In genomic region chr11:102564952-102565671, GRCm38 (mm10) we compare ENCODE assay signal across 10 mouse cellular contexts. TPM values are rescaled to one million over a fixed set of nuclear protein-coding genes. Genes with fewer than 3 reads are reported as not detected.
DNase-seq lines count a peak whose midpoint lies in the region; ATAC-seq and TF ChIP-seq lines count a peak whose summit lies in the region.
"Not testable (repeated sequence)": the region's sequence is repeated elsewhere in the genome, so short reads cannot be mapped to it uniquely, and the experiment has no call there.
"Had no signal": no experiment of that assay in that cellular context is flagged by ENCODE, and none has a peak within 500 bp of the region (broad histone marks: within the 10 kb centered on the region; RNA-seq: fewer than 3 reads in every experiment).

No protein-coding gene starts in this region.

- not testable (repeated sequence) for H3K9me3 ChIP-seq in erythroblast, embryonic 14.5 days (ENCODE audit: control insufficient read depth, low read length); heart, embryonic 12.5 days (replicated peaks); heart, embryonic 16.5 days (replicated peaks; ENCODE audit: control insufficient read depth, low read length); liver, embryonic 11.5 days (ENCODE audit: control insufficient read depth, low read length); liver, embryonic 15.5 days (replicated peaks); lung, embryonic 14.5 days (ENCODE audit: low read depth, low read length)

- 0 out of 2 replicates have a peak, but pooled peaks have one; percentile 71 for ATAC-seq in heart, embryonic 12.5 days (ENCODE audit: insufficient number of reproducible peaks, low FRiP score)
- not testable (repeated sequence) for ATAC-seq in heart, embryonic 16.5 days (replicated peaks; ENCODE audit: extremely low read depth, insufficient read depth, low FRiP score); lung, embryonic 14.5 days (ENCODE audit: insufficient read depth)
- ATAC-seq in liver, embryonic 11.5 days (replicated peaks; ENCODE audit: low FRiP score): peak; percentile 69; the same call in 1 of the 2 replicates
- peak; percentile 79 for ATAC-seq in liver, embryonic 15.5 days (ENCODE audit: insufficient read depth)

- not testable (repeated sequence) for H3K27me3 ChIP-seq in erythroblast, embryonic 14.5 days (ENCODE audit: control insufficient read depth); heart, embryonic 12.5 days (replicated peaks); heart, embryonic 16.5 days (ENCODE audit: control insufficient read depth, insufficient read depth, low read length); liver, embryonic 11.5 days (replicated peaks; ENCODE audit: control insufficient read depth, insufficient read depth, low read length); liver, embryonic 15.5 days; lung, embryonic 14.5 days (ENCODE audit: insufficient read depth, low read length)

- WGBS in heart, embryonic 12.5 days: 40% methylated on average over 14 of the region's 14 CpGs
- WGBS in heart, embryonic 16.5 days: 39% methylated on average over 14 of the region's 14 CpGs
- 50% methylated on average over 14 of the region's 14 CpGs for WGBS in liver, embryonic 11.5 days
- 37% methylated on average over 14 of the region's 14 CpGs for WGBS in liver, embryonic 15.5 days (ENCODE audit: insufficient replicate concordance)
- WGBS in lung, embryonic 14.5 days: 53% methylated on average over 14 of the region's 14 CpGs

- H3K4me3 ChIP-seq in erythroblast, embryonic 14.5 days (replicated peaks): peak overlapping the region; percentile 41
- H3K4me3 ChIP-seq in heart, embryonic 12.5 days; heart, embryonic 16.5 days (ENCODE audit: low read length); liver, embryonic 11.5 days (ENCODE audit: low read depth, low read length); lung, embryonic 14.5 days (ENCODE audit: low read depth, low read length): not testable (repeated sequence)
- H3K4me3 ChIP-seq in liver, embryonic 15.5 days (replicated peaks): peak overlapping the region; percentile 23; the same call in 1 of the 2 replicates

- H3K4me2 ChIP-seq in heart, embryonic 12.5 days: peak overlapping the region; percentile 43
- H3K4me2 ChIP-seq in heart, embryonic 16.5 days (ENCODE audit: low read depth, low read length): peak overlapping the region; percentile 42
- peak overlapping the region; percentile 42 for H3K4me2 ChIP-seq in liver, embryonic 11.5 days
- H3K4me2 ChIP-seq in liver, embryonic 15.5 days: peak overlapping the region; percentile 65
- H3K4me2 ChIP-seq in lung, embryonic 14.5 days: not testable (repeated sequence)

- H3K36me3 ChIP-seq in erythroblast, embryonic 14.5 days (ENCODE audit: control insufficient read depth); heart, embryonic 12.5 days; heart, embryonic 16.5 days (ENCODE audit: control insufficient read depth, insufficient read depth); liver, embryonic 11.5 days (ENCODE audit: control insufficient read depth, insufficient read depth, low read length); liver, embryonic 15.5 days (replicated peaks); lung, embryonic 14.5 days (ENCODE audit: insufficient read depth): not testable (repeated sequence)

- not testable (repeated sequence) for DNase-seq in liver, embryonic 11.5 days (ENCODE audit: low spot score); lung, embryonic 14.5 days
- DNase-seq in lung, postnatal 36 days: peak; percentile 30

- peaks cover 15% of the 10 kb centered on the region for H3K4me1 ChIP-seq in erythroblast, embryonic 14.5 days (ENCODE audit: control insufficient read depth)
- H3K4me1 ChIP-seq in heart, embryonic 12.5 days (replicated peaks); heart, embryonic 16.5 days (ENCODE audit: control insufficient read depth, insufficient read depth, low read length); liver, embryonic 11.5 days (replicated peaks; ENCODE audit: control insufficient read depth, insufficient read depth, low read length); lung, embryonic 14.5 days (ENCODE audit: insufficient read depth): not testable (repeated sequence)
- peaks cover 16% of the 10 kb centered on the region for H3K4me1 ChIP-seq in liver, embryonic 15.5 days (replicated peaks)

- H3K9ac ChIP-seq in heart, embryonic 12.5 days; heart, embryonic 16.5 days (ENCODE audit: low read length); liver, embryonic 15.5 days; lung, embryonic 14.5 days: not testable (repeated sequence)
- H3K9ac ChIP-seq in liver, embryonic 11.5 days (ENCODE audit: low read depth, low read length): 0 out of 2 replicates have a peak overlapping the region, but pooled peaks have one; percentile 26

- peak overlapping the region; percentile 70; the same call in 1 of the 2 replicates for H3K27ac ChIP-seq in heart, embryonic 12.5 days (ENCODE audit: poor library complexity, severe bottlenecking)
- peak overlapping the region; percentile 20; the same call in 1 of the 2 replicates for H3K27ac ChIP-seq in heart, embryonic 16.5 days (ENCODE audit: low read length)
- peak overlapping the region; percentile 78 for H3K27ac ChIP-seq in liver, embryonic 11.5 days (ENCODE audit: low read depth, low read length)
- peak overlapping the region; percentile 80 for H3K27ac ChIP-seq in liver, embryonic 15.5 days (replicated peaks)
- H3K27ac ChIP-seq in lung, embryonic 14.5 days (ENCODE audit: low read depth): peak overlapping the region; percentile 44

- not testable (repeated sequence) for TF ChIP-seq CTCF in lung, embryonic 14.5 days (IDR thresholded peaks at IDR 0.05; ENCODE audit: low read depth)

RNA-seq across cellular contexts. Expression of gene Gpatch8, which starts 8.9 kb away (rescaled TPM):
- 1.1 and 1.4 TPM in 2 replicates for polyA plus RNA-seq in erythroblast, embryonic 14.5 days (2012)
- polyA plus RNA-seq in heart, embryonic 12.5 days (2016; fragmentation: Nextera tagmentation; extraction: Ambion mirVana): 38.9 and 42.7 TPM in 2 replicates
- 33.9 and 39.2 TPM in 2 replicates for polyA plus RNA-seq in heart, embryonic 16.5 days (2015; fragmentation: Nextera tagmentation; extraction: Ambion mirVana)
- 30.0 and 35.4 TPM in 2 replicates for polyA plus RNA-seq in liver, embryonic 11.5 days (2014; fragmentation: Nextera tagmentation; extraction: Ambion mirVana)
- 20.1 and 20.8 TPM in 2 replicates for polyA plus RNA-seq in liver, embryonic 15.5 days (2015; fragmentation: Nextera tagmentation; extraction: Ambion mirVana)
- 47.0 and 49.4 TPM in 2 replicates for polyA plus RNA-seq in lung, embryonic 14.5 days (2014; fragmentation: Nextera tagmentation; extraction: Ambion mirVana)

RNA-seq across cellular contexts. Expression of gene Gm11627, which starts 14.1 kb away (rescaled TPM):
- not detected in 2 replicates for polyA plus RNA-seq in erythroblast, embryonic 14.5 days (2012)
- polyA plus RNA-seq in heart, embryonic 12.5 days (2016; fragmentation: Nextera tagmentation; extraction: Ambion mirVana): 10.9 and 11.6 TPM in 2 replicates
- 9.5 and 13.6 TPM in 2 replicates for polyA plus RNA-seq in heart, embryonic 16.5 days (2015; fragmentation: Nextera tagmentation; extraction: Ambion mirVana)
- polyA plus RNA-seq in liver, embryonic 11.5 days (2014; fragmentation: Nextera tagmentation; extraction: Ambion mirVana): 1.2 and 1.4 TPM in 2 replicates
- 0.22 and 0.29 TPM in 2 replicates for polyA plus RNA-seq in liver, embryonic 15.5 days (2015; fragmentation: Nextera tagmentation; extraction: Ambion mirVana)
- 14.3 and 15.3 TPM in 2 replicates for polyA plus RNA-seq in lung, embryonic 14.5 days (2014; fragmentation: Nextera tagmentation; extraction: Ambion mirVana)
- polyA plus RNA-seq: activated CD4-positive, CD25-positive, alpha-beta regulatory T cell, adult 4 months; CD4-positive, CD25-positive, alpha-beta regulatory T cell, adult 4 months; Patski had no signal

RNA-seq across cellular contexts. Expression of gene Fzd2, which starts 39.1 kb away (rescaled TPM):
- polyA plus RNA-seq in erythroblast, embryonic 14.5 days (2012): 0.03 TPM in 1 of 2 replicates, not detected in the other
- 32.0 and 33.8 TPM in 2 replicates for polyA plus RNA-seq in heart, embryonic 12.5 days (2016; fragmentation: Nextera tagmentation; extraction: Ambion mirVana)
- polyA plus RNA-seq in heart, embryonic 16.5 days (2015; fragmentation: Nextera tagmentation; extraction: Ambion mirVana): 12.4 and 15.6 TPM in 2 replicates
- polyA plus RNA-seq in liver, embryonic 11.5 days (2014; fragmentation: Nextera tagmentation; extraction: Ambion mirVana): 8.4 and 9.0 TPM in 2 replicates
- 0.41 and 0.60 TPM in 2 replicates for polyA plus RNA-seq in liver, embryonic 15.5 days (2015; fragmentation: Nextera tagmentation; extraction: Ambion mirVana)
- polyA plus RNA-seq in lung, embryonic 14.5 days (2014; fragmentation: Nextera tagmentation; extraction: Ambion mirVana): 40.0 and 42.9 TPM in 2 replicates
- polyA plus RNA-seq: activated CD4-positive, CD25-positive, alpha-beta regulatory T cell, adult 4 months; CD4-positive, CD25-positive, alpha-beta regulatory T cell, adult 4 months had no signal

Comparison
In these comparisons a context has a peak if more than half of its experiments do, and no peak if none do; other contexts are left out.
1. H3K27ac ChIP-seq: peak in every context shown above with its lines; median percentile 80 in liver, embryonic 15.5 days; 78 in liver, embryonic 11.5 days; 70 in heart, embryonic 12.5 days; 44 in lung, embryonic 14.5 days; 20 in heart, embryonic 16.5 days.